Mouse (Mus musculus): ENCODE measurements around the gene Amhr2.

Amhr2 gene

GRCm38 (mm10) chr15:102423602-102424240 lies 21.4 kb upstream of the Amhr2 start:
- no peak for DNase-seq (ENCODE audit: low spot score in 2 of 2)

- DNase-seq (ENCODE audit: low spot score in 2 of 2): no peak
Measured at GRCm38 (mm10) chr15:102424657-102425056, 20.5 kb upstream of the Amhr2 start.

- no peak for DNase-seq (ENCODE audit: low spot score in 2 of 2)
Measured at GRCm38 (mm10) chr15:102426963-102427362, 18.2 kb upstream of the Amhr2 start.

- no peak for DNase-seq (ENCODE audit: low spot score in 2 of 2)
Measured at GRCm38 (mm10) chr15:102432046-102432445, 13.1 kb upstream of the Amhr2 start.

GRCm38 (mm10) chr15:102433173-102433572 lies 12.0 kb upstream of the Amhr2 start:
- no peak for DNase-seq (ENCODE audit: low spot score in 2 of 2)

GRCm38 (mm10) chr15:102442490-102442889 lies 2.7 kb upstream of the Amhr2 start:
- peak; percentile 71 to 80 for DNase-seq (ENCODE audit: low spot score in 2 of 2)

GRCm38 (mm10) chr15:102446448-102446847 lies 1.3 kb downstream of the Amhr2 start:
- DNase-seq (ENCODE audit: low spot score in 2 of 2): no peak

- DNase-seq (ENCODE audit: low spot score in 2 of 2): no peak
Measured at GRCm38 (mm10) chr15:102449366-102449765, 4.2 kb downstream of the Amhr2 start.

GRCm38 (mm10) chr15:102450928-102451327 lies 5.8 kb downstream of the Amhr2 start:
- no peak for DNase-seq (ENCODE audit: low spot score in 2 of 2)

GRCm38 (mm10) chr15:102451666-102452430 lies 6.7 kb downstream of the Amhr2 start:
- no peak for DNase-seq (ENCODE audit: low spot score in 2 of 2)

- DNase-seq (ENCODE audit: low spot score in 2 of 2): peak; percentile 18 to 32
Measured at GRCm38 (mm10) chr15:102455993-102456392, 10.8 kb downstream of the Amhr2 start.

- peak in 1 of 2 experiments; percentile 28 for DNase-seq (ENCODE audit: low spot score in 2 of 2)
Measured at GRCm38 (mm10) chr15:102458050-102458736, 13.0 kb downstream of the Amhr2 start.

GRCm38 (mm10) chr15:102458904-102459317 lies 13.7 kb downstream of the Amhr2 start, which contains the start of gene Prr13:
Gene Prr13 (plus strand): TSS chr15:102459028.
- DNase-seq (ENCODE audit: low spot score in 2 of 2): peak; percentile 92 to 93

GRCm38 (mm10) chr15:102459381-102459780 lies 14.2 kb downstream of the Amhr2 start:
- no peak for DNase-seq (ENCODE audit: low spot score in 2 of 2)

- DNase-seq (ENCODE audit: low spot score in 2 of 2): no peak
Measured at GRCm38 (mm10) chr15:102459847-102460246, 14.7 kb downstream of the Amhr2 start.

GRCm38 (mm10) chr15:102460409-102460808 lies 15.2 kb downstream of the Amhr2 start:
- DNase-seq (ENCODE audit: low spot score in 2 of 2): no peak

- DNase-seq (ENCODE audit: low spot score in 2 of 2): no peak
Measured at GRCm38 (mm10) chr15:102460971-102461370, 15.8 kb downstream of the Amhr2 start.

- DNase-seq (ENCODE audit: low spot score in 2 of 2): no peak
Measured at GRCm38 (mm10) chr15:102461430-102462075, 16.4 kb downstream of the Amhr2 start.

GRCm38 (mm10) chr15:102463666-102464065 lies 18.5 kb downstream of the Amhr2 start:
- peak in 1 of 2 experiments; percentile 38 for DNase-seq (ENCODE audit: low spot score in 2 of 2)

- DNase-seq (ENCODE audit: low spot score in 2 of 2): no peak
Measured at GRCm38 (mm10) chr15:102468675-102469370, 23.7 kb downstream of the Amhr2 start.

GRCm38 (mm10) chr15:102470183-102470604 lies 25.0 kb downstream of the Amhr2 start, which contains the start of gene Pcbp2:
Gene Pcbp2 (plus strand): TSS chr15:102470539.
- peak; percentile 95 to 97 for DNase-seq (ENCODE audit: low spot score in 2 of 2)

Measured in natural killer cell, adult 2 months (primary cell).